In the genomic region with DNA sequence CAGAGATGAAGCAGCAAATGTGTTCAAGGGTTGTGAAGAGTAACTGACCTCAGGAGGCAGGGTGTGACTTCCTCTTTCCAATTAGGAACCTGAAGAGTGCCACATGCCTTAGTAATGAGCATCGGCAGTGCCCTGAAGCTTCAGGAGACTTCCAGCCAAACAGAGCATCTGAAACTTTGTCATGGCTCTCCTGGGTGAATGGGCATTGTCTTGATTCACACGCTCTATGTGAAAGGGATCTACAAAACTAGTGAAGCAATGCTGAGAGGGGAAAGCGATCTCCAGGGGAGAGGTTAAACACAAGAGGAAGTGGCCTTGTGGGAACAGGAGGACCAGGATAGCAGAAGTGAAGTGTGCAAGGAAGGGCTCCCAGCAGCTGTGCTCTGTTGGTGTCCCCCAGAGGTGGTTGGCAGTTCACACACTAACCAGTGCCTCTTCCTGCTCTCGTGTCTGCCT, we compare ENCODE assay signal across 15 mouse cellular contexts. TPM values are rescaled to one million over a fixed set of nuclear protein-coding genes. Genes with fewer than 3 reads are reported as not detected.
DNase-seq lines count a peak whose midpoint lies in the region; ATAC-seq and TF ChIP-seq lines count a peak whose summit lies in the region.
"Had no signal": no experiment of that assay in that cellular context is flagged by ENCODE, and none has a peak within 500 bp of the region (broad histone marks: within the 10 kb centered on the region; RNA-seq: fewer than 3 reads in every experiment).

No protein-coding gene starts in this region.

- no peak overlapping the region for H3K9ac ChIP-seq in lung, postnatal 0 days (replicated peaks; ENCODE audit: low read depth)
- H3K9ac ChIP-seq in liver, embryonic 13.5 days = no peak overlapping the region
- H3K9ac ChIP-seq: neural tube, embryonic 13.5 days had no signal

- no peak overlapping the region for H3K4me3 ChIP-seq in lung, postnatal 0 days (ENCODE audit: low read depth, low read length)
- no peak overlapping the region for H3K4me3 ChIP-seq in liver, embryonic 13.5 days (replicated peaks)
- H3K4me3 ChIP-seq: midbrain, embryonic 10.5 days; neural tube, embryonic 13.5 days had no signal

- H3K4me1 ChIP-seq in lung, postnatal 0 days (ENCODE audit: insufficient read depth, low read depth, low read length) = no peaks in the 10 kb centered on the region
- H3K4me1 ChIP-seq in liver, embryonic 13.5 days (replicated peaks) = no peaks in the 10 kb centered on the region
- H3K4me1 ChIP-seq: midbrain, embryonic 10.5 days; neural tube, embryonic 13.5 days had no signal

- no peak for TF ChIP-seq CTCF in lung, postnatal 0 days (IDR thresholded peaks at IDR 0.05)

- ATAC-seq in lung, postnatal 0 days = peak; percentile 28
- ATAC-seq in liver, embryonic 13.5 days (ENCODE audit: low read depth) = peak; percentile 53; the same call in 1 of the 2 replicates
- ATAC-seq: forebrain, embryonic 14.5 days; intestine, embryonic 16.5 days had no signal

- 56% methylated on average over 4 of the region's 4 CpGs for WGBS in lung, postnatal 0 days
- 51% methylated on average over 4 of the region's 4 CpGs for WGBS in liver, embryonic 13.5 days (ENCODE audit: insufficient replicate concordance)

- DNase-seq in lung, postnatal 0 days (ENCODE audit: low spot score) = peak; percentile 43
- DNase-seq in lung, postnatal 10 days = no peak
- DNase-seq in MEL-GATA-1-ER (ENCODE audit: extremely low read depth, low read depth) = peak; percentile 63
- no peak for DNase-seq in liver, embryonic 13.5 days
- peak; percentile 53 for DNase-seq in naive thymus-derived CD4-positive, alpha-beta T cell, adult 2 months (ENCODE audit: low read depth)
- DNase-seq in cerebellum, postnatal 10 days = no peak
- no peak for DNase-seq in urinary bladder, postnatal 36 days (ENCODE audit: low spot score in 2 of 2)
- DNase-seq in heart, postnatal 25 days (ENCODE audit: low spot score) = no peak
- DNase-seq: cerebellum, postnatal 25 days; gastrocnemius, postnatal 10 days; right cerebral cortex, adult 18-20 months had no signal

- intact Hi-C loops in heart, postnatal 25 days (cut with DNase I) = no loop called here

- H3K4me2 ChIP-seq in lung, postnatal 0 days (replicated peaks; ENCODE audit: low read depth, low read length) = no peak overlapping the region
- H3K4me2 ChIP-seq in liver, embryonic 13.5 days = no peak overlapping the region
- H3K4me2 ChIP-seq: neural tube, embryonic 13.5 days had no signal

- no peaks in the 10 kb centered on the region for H3K9me3 ChIP-seq in lung, postnatal 0 days (ENCODE audit: low read length)
- H3K9me3 ChIP-seq in liver, embryonic 13.5 days (replicated peaks) = no peaks in the 10 kb centered on the region
- H3K9me3 ChIP-seq: midbrain, embryonic 10.5 days; neural tube, embryonic 13.5 days had no signal

- H3K27me3 ChIP-seq in lung, postnatal 0 days (replicated peaks; ENCODE audit: insufficient read depth, low read length) = no peaks in the 10 kb centered on the region
- no peaks in the 10 kb centered on the region for H3K27me3 ChIP-seq in liver, embryonic 13.5 days
- H3K27me3 ChIP-seq: neural tube, embryonic 13.5 days had no signal

- H3K27ac ChIP-seq in lung, postnatal 0 days (ENCODE audit: low read length) = no peak overlapping the region
- no peak overlapping the region; the same call in 1 of the 2 replicates for H3K27ac ChIP-seq in liver, embryonic 13.5 days
- H3K27ac ChIP-seq: midbrain, embryonic 10.5 days; neural tube, embryonic 13.5 days had no signal

- no peaks in the 10 kb centered on the region for H3K36me3 ChIP-seq in lung, postnatal 0 days (ENCODE audit: insufficient read depth, low read length)
- H3K36me3 ChIP-seq in liver, embryonic 13.5 days = peaks cover 78% of the 10 kb centered on the region
- H3K36me3 ChIP-seq: midbrain, embryonic 10.5 days; neural tube, embryonic 13.5 days had no signal

- no peak for TF ChIP-seq EP300 in lung, postnatal 0 days (IDR thresholded peaks at IDR 0.05)

RNA-seq across cellular contexts. Expression of a gene that starts 45.5 kb away (rescaled TPM):
- polyA plus RNA-seq in lung, postnatal 0 days (2015; fragmentation: Nextera tagmentation; extraction: Ambion mirVana) = 4.2 and 5.6 TPM in 2 replicates
- 107 and 133 TPM in 2 replicates for polyA plus RNA-seq in liver, embryonic 13.5 days (2015; fragmentation: Nextera tagmentation; extraction: Ambion mirVana)
- total RNA-seq in heart, postnatal 25 days (2021) = under 1 TPM; 0.59 to 0.60 TPM

Comparison
In these comparisons a context has a peak if more than half of its experiments do, and no peak if none do; other contexts are left out.
1. DNase-seq: peak in lung, postnatal 0 days (single experiment), MEL-GATA-1-ER (single experiment) and naive thymus-derived CD4-positive, alpha-beta T cell, adult 2 months (single experiment); none in lung, postnatal 10 days (single experiment), liver, embryonic 13.5 days (single experiment), cerebellum, postnatal 10 days (0 of 2), urinary bladder, postnatal 36 days (0 of 2) and heart, postnatal 25 days (single experiment).
2. RNA of a gene that starts 45.5 kb away (polyA plus RNA-seq): 107 to 133 TPM in liver, embryonic 13.5 days; 4.2 to 5.6 TPM in lung, postnatal 0 days; every median in the first group is over 10 times any median in the second.